Mouse (Mus musculus) lung, embryonic 16.5 days (tissue): Measurements from ENCODE around the gene Lhx6. TPM values are rescaled to one million over a fixed set of nuclear protein-coding genes. Genes with fewer than 3 reads are reported as not detected.
"Not testable (repeated sequence)": the region's sequence is repeated elsewhere in the genome, so short reads cannot be mapped to it uniquely, and the experiment has no call there.

ENCODE experiments used
- ATAC-seq: fragments of 200-750 bp; cut with Nextera tagmentation; 2 replicates; pipeline ENCODE4 v1.8.0; 2017; ENCODE audit warnings: low read depth, mild to moderate bottlenecking, moderate library complexity
- H3K27ac ChIP-seq: fragments of 300-500 bp; sonication (generic); 2 replicates; pipeline ENCODE4 v1.5.1; 2014; ENCODE audit warnings: mild to moderate bottlenecking, control low read depth, low read length
- H3K27me3 ChIP-seq: fragments of 300-500 bp; sonication (generic); 2 replicates; pipeline ENCODE4 v1.6.1; 2014; ENCODE audit warnings: low read depth, low read length, mixed read lengths; ENCODE audit not compliant: control insufficient read depth, insufficient read depth
- H3K36me3 ChIP-seq: fragments of 300-500 bp; sonication (generic); 2 replicates; pipeline ENCODE4 v1.6.1; 2014; ENCODE audit warnings: low read length; ENCODE audit not compliant: control insufficient read depth, insufficient read depth
- H3K4me1 ChIP-seq: fragments of 300-500 bp; sonication (generic); replicated peaks from 2 replicates; pipeline ENCODE4 v1.6.1; 2014; ENCODE audit warnings: low read length, mixed read lengths; ENCODE audit not compliant: control insufficient read depth, insufficient read depth
- H3K4me2 ChIP-seq: fragments of 300-500 bp; sonication (generic); 2 replicates; pipeline ENCODE4 v1.6.1; 2014; ENCODE audit warnings: low read depth, low read length, control low read depth
- H3K4me3 ChIP-seq: fragments of 300-500 bp; sonication (generic); 2 replicates; pipeline ENCODE4 v1.5.1; 2014; ENCODE audit warnings: mild to moderate bottlenecking, low read length, control low read depth
- H3K9ac ChIP-seq: fragments of 300-500 bp; sonication (generic); 2 replicates; pipeline ENCODE4 v1.6.1; 2014; ENCODE audit warnings: low read length, control low read depth
- H3K9me3 ChIP-seq: fragments of 300-500 bp; sonication (generic); 2 replicates; pipeline ENCODE4 v1.6.1; 2016; ENCODE audit warnings: low read length; ENCODE audit not compliant: control insufficient read depth
- WGBS: fragments of 180-500 bp; shearing (Covaris S2); extraction: QIAGEN DNeasy Blood & Tissue Kit; methylation state at CpG from one replicate; pipeline ENCODE4 v1.1.7; 2014; 5-methylcytosine and 5-hydroxymethylcytosine counted together
- polyA plus RNA-seq: library from polyadenylated mRNA; unstranded; fragments of >200 nt; fragmentation: Nextera tagmentation; extraction: Ambion mirVana; gene quantifications from 2 replicates; pipeline ENCODE4 v1.2.1, GENCODE M21; 2015

The Lhx6 gene
- 4.7 and 4.9 TPM in 2 replicates for polyA plus RNA-seq

DNA sequence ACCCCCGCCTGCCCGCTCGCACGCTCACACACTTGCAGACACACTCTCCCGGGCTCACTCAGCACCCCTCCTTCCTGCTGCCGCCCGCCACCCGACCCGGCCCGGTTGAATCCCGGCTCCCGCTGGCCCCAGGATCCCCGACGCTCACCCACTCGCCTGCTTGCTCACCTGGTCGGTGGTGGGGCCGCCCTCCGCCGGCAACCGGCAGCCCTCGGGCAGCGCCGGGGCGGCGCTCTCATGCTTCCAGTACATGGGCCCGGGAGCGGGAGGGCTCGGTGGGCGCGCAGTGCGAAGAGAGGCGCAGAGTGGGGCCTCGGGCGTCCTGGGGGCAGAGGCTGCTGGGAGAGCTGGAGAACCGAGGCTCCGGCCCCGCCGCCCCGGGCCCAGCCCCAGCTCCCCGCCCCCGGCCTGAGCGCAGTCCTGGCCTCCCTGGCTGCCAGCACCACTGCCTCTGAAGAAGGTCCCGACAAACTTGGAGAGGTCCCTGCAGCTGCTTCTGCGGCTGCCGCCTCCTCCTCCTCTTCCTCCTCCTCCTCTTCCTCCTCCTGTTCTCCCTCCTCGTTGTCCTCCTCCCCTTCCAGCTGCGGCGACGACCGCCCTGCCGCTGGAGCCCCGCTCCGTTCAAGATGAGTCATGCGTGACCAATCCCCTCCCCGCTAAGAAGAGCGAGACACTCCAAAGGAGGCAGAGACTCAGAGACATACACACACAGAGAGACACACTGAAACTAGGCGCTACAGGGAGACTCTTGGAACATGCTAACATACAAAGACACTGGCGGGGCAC lies at the start of gene Lhx6:
TSS of gene Lhx6 (minus strand) at position 453 of the 786 bp plus-strand sequence.
- peak within 1 kb of the TSS; percentile 77 for H3K4me2 ChIP-seq
- H3K27me3 ChIP-seq, result peaks cover 82% of the 10 kb centered on the region
- no peak within 1 kb of the TSS for H3K27ac ChIP-seq
- H3K36me3 ChIP-seq, result no peaks in the 10 kb centered on the region
- WGBS, result under 1% methylated on average over 52 of the region's 58 CpGs
- no peaks in the 10 kb centered on the region for H3K9me3 ChIP-seq
- peaks cover 25% of the 10 kb centered on the region for H3K4me1 ChIP-seq
- peak within 1 kb of the TSS; percentile 67 for H3K9ac ChIP-seq
- peak within 1 kb of the TSS; percentile 56 for H3K4me3 ChIP-seq
- peak; percentile 29; the same call in 1 of the 2 replicates for ATAC-seq

DNA sequence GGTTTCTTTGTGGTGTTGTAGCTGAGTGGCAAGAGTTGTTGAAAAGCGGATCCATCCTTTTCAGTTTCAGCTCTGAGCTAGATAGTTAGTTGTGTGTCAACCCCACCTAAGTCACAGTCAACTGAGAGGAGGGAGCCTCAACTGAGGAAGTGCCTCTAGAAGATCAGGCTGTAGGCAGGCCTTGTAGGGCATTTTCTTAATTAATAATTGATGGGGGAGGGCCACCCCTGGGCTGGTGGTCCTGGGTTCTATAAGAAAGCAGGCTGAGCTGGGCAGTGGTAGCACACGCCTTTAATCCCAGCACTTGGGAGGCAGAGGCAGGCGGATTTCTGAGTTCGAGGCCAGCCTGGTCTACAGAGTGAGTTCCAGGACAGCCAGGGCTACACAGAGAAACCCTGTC lies 47.2 kb upstream of the Lhx6 start:
- H3K4me3 ChIP-seq, H3K27me3 ChIP-seq, H3K4me2 ChIP-seq, ATAC-seq, H3K9ac ChIP-seq, H3K4me1 ChIP-seq, H3K36me3 ChIP-seq, H3K27ac ChIP-seq, H3K9me3 ChIP-seq: not testable (repeated sequence)
- 95% methylated on average over 4 of the region's 4 CpGs for WGBS

DNA sequence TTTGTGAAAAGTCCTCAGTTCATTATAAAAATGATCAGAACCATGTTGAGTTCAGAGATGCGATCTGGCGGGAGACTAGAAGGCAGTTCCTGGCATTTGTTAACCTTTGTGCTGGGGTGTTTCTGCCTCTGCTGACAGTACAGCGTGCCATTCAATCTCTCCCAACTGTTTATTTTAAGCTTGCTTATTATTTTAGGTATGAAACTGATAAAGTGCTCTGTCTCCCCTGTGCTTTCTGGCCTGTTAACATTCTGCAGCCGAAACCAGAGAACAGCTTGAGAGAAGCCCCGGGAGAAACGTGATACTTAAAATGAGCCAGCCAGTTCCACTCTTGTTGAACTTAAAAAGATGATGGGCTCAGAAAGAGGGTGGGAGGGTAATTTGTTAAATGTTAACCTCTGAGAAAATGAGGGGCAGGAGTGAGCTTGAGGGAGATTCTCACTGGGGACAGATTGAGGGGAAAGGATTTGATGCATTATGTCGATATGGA lies 43.7 kb upstream of the Lhx6 start:
- H3K4me1 ChIP-seq, result no peaks in the 10 kb centered on the region
- no peak overlapping the region for H3K4me3 ChIP-seq
- peaks cover 2% of the 10 kb centered on the region; the same call in 1 of the 2 replicates for H3K36me3 ChIP-seq
- H3K4me2 ChIP-seq, result no peak overlapping the region
- no peak overlapping the region for H3K27ac ChIP-seq
- no peaks in the 10 kb centered on the region for H3K9me3 ChIP-seq
- WGBS, result 61% methylated on average over 7 of the region's 7 CpGs
- no peaks in the 10 kb centered on the region for H3K27me3 ChIP-seq
- no peak for ATAC-seq
- H3K9ac ChIP-seq, result no peak overlapping the region

DNA sequence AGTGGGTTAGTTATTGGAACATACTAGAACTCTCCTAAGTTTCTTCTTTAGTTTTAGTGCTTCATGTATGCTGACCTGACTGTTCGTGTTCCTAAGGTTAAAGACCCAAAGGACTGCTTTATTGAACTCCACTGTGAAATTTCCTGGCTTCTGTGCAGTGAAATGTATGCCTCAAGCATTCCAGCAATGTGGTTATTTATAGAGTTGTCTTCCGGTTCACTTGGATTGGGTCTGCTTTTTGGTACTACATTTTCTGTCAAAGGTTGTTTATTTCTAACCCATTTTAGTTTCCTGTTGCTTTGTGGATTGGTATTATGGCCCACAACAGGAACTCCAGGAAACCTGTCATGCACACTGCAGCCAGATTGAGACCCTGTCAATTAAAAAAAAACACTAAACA lies 33.9 kb upstream of the Lhx6 start:
- no peak overlapping the region for H3K4me2 ChIP-seq
- ATAC-seq, result no peak
- H3K9me3 ChIP-seq, result no peaks in the 10 kb centered on the region
- WGBS, result 36% methylated on average over 2 of the region's 2 CpGs
- H3K27ac ChIP-seq, result peak overlapping the region; percentile 76
- H3K4me1 ChIP-seq, result peaks cover 19% of the 10 kb centered on the region
- H3K27me3 ChIP-seq, result no peaks in the 10 kb centered on the region
- no peak overlapping the region for H3K4me3 ChIP-seq
- no peak overlapping the region for H3K9ac ChIP-seq
- peaks cover 10% of the 10 kb centered on the region for H3K36me3 ChIP-seq

DNA sequence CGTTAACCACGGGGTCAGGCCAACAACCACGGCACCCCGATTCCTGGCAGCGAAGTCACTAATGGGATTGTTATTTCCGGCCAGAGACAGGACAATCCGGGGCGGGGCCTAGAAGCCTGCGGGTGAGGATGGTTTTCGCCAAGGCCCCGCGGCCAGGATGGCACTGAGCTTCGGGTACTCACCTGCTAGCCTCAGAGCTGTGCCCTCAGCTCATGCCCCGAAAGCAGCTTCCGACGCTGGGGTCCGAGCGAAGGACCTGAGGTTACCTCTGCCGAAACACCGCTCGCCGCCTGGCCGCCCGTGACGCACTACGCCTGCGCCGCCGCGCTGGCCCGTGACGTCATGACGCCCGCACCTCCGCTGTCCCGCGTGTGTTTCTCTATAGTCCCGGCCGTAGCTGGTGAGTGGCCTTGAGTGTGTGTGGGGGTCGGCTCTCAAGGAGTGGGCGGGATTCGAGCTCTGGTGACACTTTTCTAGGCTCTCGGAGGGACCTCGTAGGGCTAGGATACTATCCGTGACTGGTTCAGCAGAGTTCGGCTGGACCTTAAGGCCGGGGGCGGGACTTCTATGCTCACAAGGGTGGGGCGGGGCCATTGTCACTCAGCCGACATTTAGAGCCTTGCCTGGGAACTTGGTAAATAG lies 31.2 kb upstream of the Lhx6 start, which contains the start of the genes Mrrf and Rbm18:
TSS of gene Mrrf (plus strand) at position 90 of the 642 bp plus-strand sequence.
TSS of gene Rbm18 (minus strand) at position 474 of the 642 bp plus-strand sequence.
- Histone ChIP-seq H3K9me3 (no peaks in the 10 kb centered on the region), H3K27me3 (no peaks in the 10 kb centered on the region), H3K4me1 (peaks cover 19% of the 10 kb centered on the region), H3K36me3 (peaks cover 21% of the 10 kb centered on the region), H3K9ac (peak within 1 kb of the TSS; percentile 87), H3K27ac (peak within 1 kb of the TSS; percentile 96), H3K4me3 (peak within 1 kb of the TSS; percentile 88), H3K4me2 (peak within 1 kb of the TSS; percentile 78)
- peak; percentile 98 for ATAC-seq
- under 1% methylated on average over 50 of the region's 50 CpGs for WGBS

DNA sequence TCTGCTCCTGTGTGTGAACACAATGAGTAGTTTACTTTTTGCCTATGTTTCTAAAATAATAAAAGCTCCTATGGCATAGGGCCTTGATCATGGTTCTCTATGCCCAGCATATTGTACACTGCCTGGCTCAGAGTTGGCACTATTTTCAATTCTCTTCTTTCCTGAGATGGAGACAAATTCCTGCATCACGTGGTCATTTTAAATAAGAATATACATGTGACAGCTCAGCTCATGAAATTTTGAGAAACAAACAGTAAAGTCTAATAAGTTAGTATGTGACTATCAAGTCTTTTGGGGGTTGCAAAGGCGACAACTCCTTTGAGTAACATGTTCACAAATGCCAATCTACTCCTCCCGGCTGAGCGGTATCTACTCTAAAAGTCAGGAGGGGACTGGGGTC lies 30.7 kb upstream of the Lhx6 start:
- H3K9me3 ChIP-seq, result no peaks in the 10 kb centered on the region
- ATAC-seq, result no peak
- WGBS, result 0% methylated on average over 4 of the region's 4 CpGs

DNA sequence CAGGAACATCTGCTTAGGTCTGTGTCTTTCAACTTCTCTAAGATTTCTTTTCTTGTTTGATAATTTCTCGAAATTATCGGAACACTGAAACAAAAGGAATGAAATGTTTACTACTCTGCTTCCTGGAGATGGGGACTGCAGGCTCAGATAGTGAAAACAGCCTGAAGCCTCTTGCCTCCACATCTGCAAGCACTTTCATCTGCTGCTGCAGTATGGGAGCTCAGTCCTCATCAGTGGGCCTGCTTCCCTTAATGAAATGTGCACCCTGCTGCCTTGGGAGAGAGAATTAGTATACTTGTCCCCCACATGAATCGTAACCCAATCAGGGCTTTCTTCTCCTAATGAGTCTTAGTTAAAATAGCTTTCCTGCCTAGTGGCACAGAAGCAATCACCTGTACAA lies 23.8 kb upstream of the Lhx6 start:
- H3K27ac ChIP-seq, result peak overlapping the region; percentile 57
- peaks cover 7% of the 10 kb centered on the region for H3K4me1 ChIP-seq
- H3K9ac ChIP-seq, result no peak overlapping the region
- no peaks in the 10 kb centered on the region for H3K27me3 ChIP-seq
- H3K9me3 ChIP-seq, result no peaks in the 10 kb centered on the region
- peaks cover 53% of the 10 kb centered on the region for H3K36me3 ChIP-seq
- 71% methylated on average over 3 of the region's 3 CpGs for WGBS
- ATAC-seq, result peak; percentile 49; the same call in 1 of the 2 replicates
- H3K4me3 ChIP-seq, result no peak overlapping the region
- no peak overlapping the region for H3K4me2 ChIP-seq

More for the DNA sequence above, 30.7 kb upstream of the Lhx6 start:
- peak overlapping the region; percentile 87 for H3K9ac ChIP-seq
- peak overlapping the region; percentile 96 for H3K27ac ChIP-seq
- no peaks in the 10 kb centered on the region for H3K27me3 ChIP-seq
- peaks cover 21% of the 10 kb centered on the region for H3K4me1 ChIP-seq
- peak overlapping the region; percentile 88 for H3K4me3 ChIP-seq
- peaks cover 26% of the 10 kb centered on the region for H3K36me3 ChIP-seq
- peak overlapping the region; percentile 78 for H3K4me2 ChIP-seq

DNA sequence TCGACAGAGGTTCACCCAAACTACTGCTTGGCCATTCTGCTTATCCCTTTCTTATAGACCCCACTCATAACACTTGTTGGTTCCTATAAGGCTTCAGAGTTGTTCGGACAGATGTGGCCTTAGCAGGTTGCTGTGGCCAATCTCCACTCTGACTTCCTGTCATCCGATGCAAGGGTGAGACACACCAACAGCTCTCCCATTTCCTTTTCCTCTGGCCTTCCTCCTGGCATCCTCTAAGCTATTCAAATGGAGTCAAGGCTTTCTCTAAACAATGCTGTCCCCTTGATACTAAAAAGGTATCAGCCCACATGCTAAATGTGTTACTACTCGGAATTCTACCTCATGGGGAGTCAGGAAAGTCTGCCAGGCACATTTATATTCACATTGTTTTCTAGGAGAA lies 22.8 kb upstream of the Lhx6 start:
- Histone ChIP-seq H3K9ac (no peak overlapping the region), H3K27me3 (no peaks in the 10 kb centered on the region), H3K4me3 (no peak overlapping the region), H3K4me1 (peaks cover 7% of the 10 kb centered on the region), H3K4me2 (no peak overlapping the region), H3K9me3 (no peaks in the 10 kb centered on the region), H3K27ac (peak overlapping the region; percentile 83), H3K36me3 (peaks cover 50% of the 10 kb centered on the region)
- ATAC-seq, result peak; percentile 38; the same call in 1 of the 2 replicates
- WGBS, result 66% methylated on average over 4 of the region's 4 CpGs

DNA sequence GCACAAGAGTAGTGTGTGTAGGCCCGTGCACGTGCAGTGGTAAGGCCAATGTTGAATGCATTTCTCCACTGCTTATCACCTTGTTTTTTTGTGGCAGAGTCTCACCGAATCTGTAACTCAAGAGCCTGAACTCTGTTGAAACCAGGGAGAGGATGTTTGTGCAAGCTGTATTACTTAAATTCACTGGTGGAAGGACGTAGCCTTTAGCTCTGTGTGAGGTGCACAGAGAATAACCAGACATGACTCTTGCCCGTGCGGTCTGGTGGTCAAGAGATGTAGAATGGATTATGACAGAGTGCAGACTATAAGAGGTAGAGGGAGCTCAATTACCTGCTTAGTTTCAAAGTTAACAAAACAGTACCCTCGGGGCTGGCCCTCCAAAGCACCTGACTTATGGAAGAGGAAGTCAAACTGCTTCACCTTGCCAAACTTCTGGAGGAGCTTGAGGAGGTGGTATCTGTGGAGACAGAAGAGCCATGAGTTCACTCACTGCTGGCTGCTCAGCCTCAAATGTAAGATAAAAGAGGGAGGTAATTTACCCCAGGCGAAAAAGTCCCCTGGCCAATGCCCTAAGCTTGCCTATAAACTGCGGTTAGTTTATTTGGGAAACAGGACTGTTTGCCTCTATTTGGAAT lies 21.7 kb upstream of the Lhx6 start:
- no peaks in the 10 kb centered on the region for H3K9me3 ChIP-seq
- H3K27me3 ChIP-seq, result no peaks in the 10 kb centered on the region
- H3K36me3 ChIP-seq, result peaks cover 53% of the 10 kb centered on the region
- peaks cover 7% of the 10 kb centered on the region for H3K4me1 ChIP-seq
- H3K4me3 ChIP-seq, result no peak overlapping the region
- no peak overlapping the region for H3K27ac ChIP-seq
- 89% methylated on average over 9 of the region's 9 CpGs for WGBS
- H3K4me2 ChIP-seq, result no peak overlapping the region
- no peak for ATAC-seq
- H3K9ac ChIP-seq, result no peak overlapping the region
